Mouse (Mus musculus): Measurements from ENCODE around the gene Dck.

DNA sequence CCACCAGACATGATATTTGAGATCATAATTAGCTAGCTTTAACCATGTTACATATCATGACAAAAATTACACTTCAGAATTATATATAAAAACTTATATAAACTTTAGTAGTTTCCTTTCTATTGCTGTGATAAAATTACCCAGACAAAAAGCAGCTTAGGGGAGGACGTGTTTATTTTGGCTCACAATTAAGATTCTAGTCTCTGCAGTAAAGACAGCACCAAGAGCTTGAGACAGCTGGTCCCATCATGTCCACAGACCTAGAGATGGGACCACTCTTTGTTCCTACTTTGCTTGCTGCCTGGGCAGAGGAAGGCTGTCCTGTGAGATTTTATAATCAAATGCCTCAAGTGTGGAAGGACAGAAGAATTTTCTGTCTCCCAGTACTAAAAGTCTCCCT lies 20.3 kb downstream of the Dck start:
- TF ChIP-seq CTCF (IDR thresholded peaks at IDR 0.05; ENCODE audit: low read depth) (no peak), EP300 (IDR thresholded peaks at IDR 0.05; ENCODE audit: low read depth) (no peak)

All from heart, postnatal 0 days (tissue).